Mouse (Mus musculus) liver, embryonic 14.5 days (tissue): Measurements from ENCODE around the gene Gpha2. TPM values are rescaled to one million over a fixed set of nuclear protein-coding genes. Genes with fewer than 3 reads are reported as not detected.
A peak's percentile ranks its signal among the peaks of the same experiment; 100 is the strongest.

ENCODE experiments used
- ATAC-seq: fragments of 200-750 bp; cut with Nextera tagmentation; 2 replicates; pipeline ENCODE4 v1.8.0; 2017; ENCODE audit warnings: moderate number of reproducible peaks, mild to moderate bottlenecking, moderate library complexity; ENCODE audit not compliant: insufficient read depth
- DNase-seq, 3 experiments: peaks; one replicate each; pipeline ENCODE4 v3.0.0-alpha.2; 2012 to 2013; ENCODE audit warnings: low read depth in 3 of 3, low spot score in 3 of 3
- H3K27ac ChIP-seq: fragments of 300-500 bp; sonication (generic); 2 replicates; pipeline ENCODE4 v1.5.1; 2014; ENCODE audit warnings: moderate library complexity, mild to moderate bottlenecking, control low read depth, inconsistent platforms
- H3K27me3 ChIP-seq: fragments of 300-500 bp; sonication (generic); 2 replicates; pipeline ENCODE4 v1.6.1; 2014; ENCODE audit warnings: mild to moderate bottlenecking, low read length, moderate library complexity; ENCODE audit not compliant: control insufficient read depth, insufficient read depth
- H3K36me3 ChIP-seq: fragments of 300-500 bp; sonication (generic); replicated peaks from 2 replicates; pipeline ENCODE4 v1.6.1; 2014; ENCODE audit warnings: low read depth; ENCODE audit not compliant: control insufficient read depth, insufficient read depth
- H3K4me1 ChIP-seq, 2 experiments: fragments of 200-500 bp in 1 of 2; fragments of 300-500 bp in 1 of 2; sonication (generic) in 1 of 2; replicated peaks; 2 replicates each; pipeline ENCODE4 v1.6.1; 2012 to 2014; ENCODE audit warnings: antibody characterized with exemption in 1 of 2, inconsistent platforms in 1 of 2, low read length in 1 of 2; ENCODE audit not compliant: control insufficient read depth in 2 of 2, insufficient read depth in 2 of 2
- H3K4me2 ChIP-seq: fragments of 300-500 bp; sonication (generic); 2 replicates; pipeline ENCODE4 v1.6.1; 2014; ENCODE audit warnings: low read depth, mild to moderate bottlenecking, control low read depth, moderate library complexity
- H3K4me3 ChIP-seq, 2 experiments: fragments of 200-500 bp in 1 of 2; fragments of 300-500 bp in 1 of 2; sonication (generic) in 1 of 2; 2 replicates each; pipeline ENCODE4 v1.5.1; 2012 to 2014; ENCODE audit warnings: low read depth in 2 of 2, low read length in 2 of 2, mild to moderate bottlenecking in 2 of 2, control low read depth in 1 of 2, inconsistent platforms in 1 of 2, moderate library complexity in 1 of 2; ENCODE audit not compliant: insufficient read depth in 1 of 2
- H3K9ac ChIP-seq: fragments of 300-500 bp; sonication (generic); replicated peaks from 2 replicates; pipeline ENCODE4 v1.6.1; 2014; ENCODE audit warnings: mild to moderate bottlenecking, control low read depth, moderate library complexity
- H3K9me3 ChIP-seq: fragments of 300-500 bp; sonication (generic); 2 replicates; pipeline ENCODE4 v1.6.1; 2016; ENCODE audit warnings: low read length, mixed read lengths; ENCODE audit not compliant: control insufficient read depth
- CTCF ChIP-seq: IDR thresholded peaks from 2 replicates; pipeline ENCODE4 v1.5.1; 2016; ENCODE audit warnings: antibody characterized with exemption, low read depth, control low read depth
- EP300 ChIP-seq: IDR thresholded peaks from 2 replicates; pipeline ENCODE4 v1.6.1; 2016; ENCODE audit warnings: antibody characterized with exemption, low read depth
- WGBS: fragments of 180-500 bp; shearing (Covaris S2); extraction: QIAGEN DNeasy Blood & Tissue Kit; methylation state at CpG from one replicate; pipeline ENCODE4 v1.1.7; 2014; ENCODE audit not compliant: insufficient replicate concordance; 5-methylcytosine and 5-hydroxymethylcytosine counted together
- polyA plus RNA-seq, 2 experiments: library from polyadenylated mRNA; depleted of rRNA in 1 of 2; stranded (reverse) in 1 of 2; unstranded in 1 of 2; fragments of >200 nt; fragmentation: Nextera tagmentation in 1 of 2; extraction: Ambion mirVana in 1 of 2; gene quantifications; 2 replicates each; pipeline versions ENCODE4 v1.2.1 to v1.2.3; 2012 to 2014

Gene Gpha2
- polyA plus RNA-seq, 2 experiments = not detected

DNA sequence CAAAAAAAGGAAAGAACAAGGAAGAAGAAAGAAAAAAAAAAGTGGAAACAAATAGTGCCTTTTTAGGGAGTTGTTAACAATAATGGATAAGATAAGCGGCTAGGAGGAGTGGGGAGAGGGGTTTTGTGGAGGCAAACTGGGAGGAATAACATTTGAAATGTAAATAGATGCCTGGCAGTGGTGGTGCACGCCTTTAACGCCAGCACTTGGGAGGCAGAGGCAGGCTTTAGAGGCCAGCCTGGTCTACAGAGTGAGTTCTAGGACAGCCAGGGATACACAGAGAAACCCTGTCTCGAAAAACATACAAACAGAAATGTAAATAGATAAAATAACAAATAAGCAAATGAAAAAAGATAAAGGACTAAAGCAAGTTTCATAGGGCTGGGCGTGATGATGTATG is 14.5 kb downstream of the Gpha2 start:
- ATAC-seq = no peak
- Histone ChIP-seq H3K9me3 (no peaks in the 10 kb centered on the region), H3K4me1 (peaks cover 33 to 37% of the 10 kb centered on the region in 2 experiments), H3K4me3 (peak overlapping the region; percentile 31 to 93; a peak in 3 of 4 replicates), H3K36me3 (no peaks in the 10 kb centered on the region; the same call in 1 of the 2 replicates), H3K27me3 (no peaks in the 10 kb centered on the region), H3K27ac (peak overlapping the region; percentile 93), H3K9ac (peak overlapping the region; percentile 51), H3K4me2 (peak overlapping the region; percentile 69)
- TF ChIP-seq EP300 (no peak), CTCF (no peak)
- 33% methylated on average over 5 of the region's 5 CpGs for WGBS
- DNase-seq = no peak

DNA sequence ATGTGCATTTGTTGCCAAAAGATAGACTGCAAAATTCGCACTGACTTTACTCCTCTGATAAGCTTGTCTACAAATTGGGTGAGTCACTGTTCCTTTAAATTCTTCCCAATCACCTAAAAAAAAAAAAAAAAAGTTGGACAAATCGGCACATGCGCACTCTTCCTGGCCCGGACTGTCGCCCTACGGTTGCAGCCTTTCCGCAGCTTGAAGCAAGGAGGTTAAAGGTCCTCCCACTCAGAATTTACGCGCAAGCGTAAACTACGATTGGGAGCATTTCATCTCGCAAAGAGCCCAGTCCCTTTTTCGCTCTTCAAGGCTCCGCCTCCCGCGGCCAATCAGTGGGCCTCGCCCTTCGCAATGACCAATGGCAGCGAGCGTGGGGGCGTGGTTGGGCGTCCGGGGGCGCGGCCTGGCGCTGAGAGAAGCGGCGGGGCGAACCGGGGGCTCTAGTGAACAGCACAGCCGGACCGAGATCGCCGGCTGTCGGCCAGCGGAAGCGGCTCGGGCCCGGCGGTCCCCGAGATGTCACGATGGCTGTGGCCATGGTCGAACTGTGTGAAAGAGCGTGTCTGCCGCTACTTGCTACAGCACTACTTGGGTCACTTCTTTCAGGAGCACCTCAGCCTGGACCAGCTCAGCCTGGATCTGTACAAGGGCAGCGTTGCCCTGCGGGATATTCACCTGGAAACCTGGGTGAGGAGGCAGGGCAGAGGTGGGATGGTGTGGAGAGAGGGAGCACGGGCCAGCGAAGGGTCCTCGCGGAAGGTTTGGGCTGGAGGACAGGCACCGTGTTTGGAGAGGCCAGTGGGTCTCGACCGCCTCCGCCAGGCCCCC is 15.3 kb downstream of the Gpha2 start, which contains the start of gene Atg2a:
TSS of gene Atg2a (plus strand) at position 395 of the 834 bp plus-strand sequence.
- H3K4me3 ChIP-seq = peak within 1 kb of the TSS; percentile 91 to 93
- peaks cover 30 to 33% of the 10 kb centered on the region in 2 experiments for H3K4me1 ChIP-seq
- H3K27ac ChIP-seq = peak within 1 kb of the TSS; percentile 93
- H3K27me3 ChIP-seq = no peaks in the 10 kb centered on the region
- no peaks in the 10 kb centered on the region for H3K9me3 ChIP-seq
- peaks cover 1% of the 10 kb centered on the region; the same call in 1 of the 2 replicates for H3K36me3 ChIP-seq
- TF ChIP-seq CTCF (peak; percentile 14; the same call in 1 of the 2 replicates), EP300 (no peak)
- WGBS = under 1% methylated on average over 55 of the region's 55 CpGs
- DNase-seq (peak; percentile 99 to 100 (median 99)), ATAC-seq (peak; percentile 89)
- H3K4me2 ChIP-seq = peak within 1 kb of the TSS; percentile 94
- H3K9ac ChIP-seq = peak within 1 kb of the TSS; percentile 93

DNA sequence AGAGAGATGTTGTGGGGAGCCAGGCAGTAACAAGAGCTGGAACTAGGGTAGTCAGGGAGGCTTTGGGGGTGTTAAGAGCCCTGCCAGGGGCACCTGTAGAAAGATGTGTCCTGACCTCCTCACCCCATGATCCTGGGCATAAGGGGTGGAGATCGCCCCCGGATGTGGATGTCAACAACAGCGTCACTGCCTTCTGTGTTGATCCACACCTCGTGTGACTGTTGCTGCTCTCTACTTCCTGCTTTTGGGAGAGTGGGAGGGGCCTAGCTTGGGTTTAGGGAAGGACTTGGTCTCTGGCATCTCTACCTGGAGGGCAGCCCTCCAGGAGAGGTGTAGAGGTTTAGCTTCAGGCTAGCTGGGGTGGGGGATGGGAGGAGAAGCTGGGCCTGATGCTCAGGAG is 16.1 kb downstream of the Gpha2 start:
- DNase-seq (peak; percentile 67 to 68 (median 67)), ATAC-seq (peak; percentile 9; the same call in 1 of the 2 replicates)
- Histone ChIP-seq H3K4me2 (peak overlapping the region; percentile 94), H3K36me3 (peaks cover 7% of the 10 kb centered on the region; the same call in 1 of the 2 replicates), H3K9ac (peak overlapping the region; percentile 93), H3K27ac (peak overlapping the region; percentile 89), H3K9me3 (no peaks in the 10 kb centered on the region), H3K4me3 (peak overlapping the region; percentile 91 to 93), H3K4me1 (peaks cover 24 to 30% of the 10 kb centered on the region in 2 experiments), H3K27me3 (no peaks in the 10 kb centered on the region)
- TF ChIP-seq EP300 (no peak), CTCF (no peak)
- 0% methylated on average over 4 of the region's 4 CpGs for WGBS

DNA sequence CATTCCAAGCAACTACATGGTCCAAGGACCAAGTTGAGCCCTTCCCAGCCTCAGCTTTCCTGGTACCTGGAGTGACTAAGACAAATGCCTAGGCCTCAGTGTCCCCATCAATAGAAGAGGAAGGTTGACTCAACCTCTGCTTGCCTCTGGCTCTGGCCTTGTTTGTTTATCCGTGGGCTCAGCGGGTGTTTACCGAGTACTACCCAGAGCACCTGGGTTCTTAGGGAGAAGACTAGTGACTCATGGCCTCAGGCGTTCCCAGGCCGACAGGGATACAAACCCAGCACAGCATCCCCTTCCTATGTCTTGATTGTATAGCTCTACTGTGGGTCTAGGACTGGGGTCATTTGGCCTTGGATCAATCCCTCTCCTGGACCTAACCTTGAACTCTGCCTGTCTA is 17.0 kb downstream of the Gpha2 start:
- no peak for ATAC-seq
- Histone ChIP-seq H3K27me3 (no peaks in the 10 kb centered on the region), H3K36me3 (peaks cover 14% of the 10 kb centered on the region), H3K4me1 (peaks cover 24 to 26% of the 10 kb centered on the region in 2 experiments), H3K27ac (no peak overlapping the region), H3K9ac (no peak overlapping the region), H3K9me3 (no peaks in the 10 kb centered on the region), H3K4me2 (peak overlapping the region; percentile 94), H3K4me3 (no peak overlapping the region)
- WGBS = 85% methylated on average over 5 of the region's 5 CpGs
- TF ChIP-seq EP300 (no peak), CTCF (no peak)
- DNase-seq = no peak

DNA sequence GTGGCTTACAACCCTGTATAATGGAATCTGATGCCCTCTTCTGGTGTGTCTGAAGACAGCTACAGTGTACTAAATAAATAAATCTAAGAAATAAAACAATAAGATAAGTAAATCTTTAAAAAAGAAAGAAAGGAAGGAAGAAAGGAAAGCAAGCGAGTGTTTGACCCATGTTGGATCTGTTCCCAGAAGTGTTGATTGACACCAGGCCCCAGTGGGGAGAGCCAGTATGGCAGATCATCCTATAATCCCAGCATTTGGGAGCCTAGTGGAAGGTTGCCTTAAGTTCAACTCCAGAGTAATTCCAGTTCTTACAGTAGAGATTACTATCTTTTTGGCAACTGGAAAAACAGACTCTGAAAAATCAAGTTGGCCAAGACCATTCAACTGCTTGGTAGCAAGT is 19.6 kb downstream of the Gpha2 start:
- Histone ChIP-seq H3K27me3 (no peaks in the 10 kb centered on the region), H3K9me3 (no peaks in the 10 kb centered on the region), H3K4me1 (peaks cover 8 to 9% of the 10 kb centered on the region in 2 experiments), H3K4me2 (no peak overlapping the region), H3K27ac (no peak overlapping the region), H3K9ac (no peak overlapping the region), H3K36me3 (peaks cover 14% of the 10 kb centered on the region), H3K4me3 (no peak overlapping the region)
- 79% methylated on average over 1 of the region's 1 CpGs for WGBS
- ATAC-seq (no peak), DNase-seq (no peak)
- TF ChIP-seq EP300 (no peak), CTCF (no peak)
